Mouse (Mus musculus): ENCODE measurements around the gene Iqcn. TPM values are rescaled to one million over a fixed set of nuclear protein-coding genes. Genes with fewer than 3 reads are reported as not detected.

Gene Iqcn
- polyA plus RNA-seq, 1 experiment from 2014 or later, result not detected

DNA sequence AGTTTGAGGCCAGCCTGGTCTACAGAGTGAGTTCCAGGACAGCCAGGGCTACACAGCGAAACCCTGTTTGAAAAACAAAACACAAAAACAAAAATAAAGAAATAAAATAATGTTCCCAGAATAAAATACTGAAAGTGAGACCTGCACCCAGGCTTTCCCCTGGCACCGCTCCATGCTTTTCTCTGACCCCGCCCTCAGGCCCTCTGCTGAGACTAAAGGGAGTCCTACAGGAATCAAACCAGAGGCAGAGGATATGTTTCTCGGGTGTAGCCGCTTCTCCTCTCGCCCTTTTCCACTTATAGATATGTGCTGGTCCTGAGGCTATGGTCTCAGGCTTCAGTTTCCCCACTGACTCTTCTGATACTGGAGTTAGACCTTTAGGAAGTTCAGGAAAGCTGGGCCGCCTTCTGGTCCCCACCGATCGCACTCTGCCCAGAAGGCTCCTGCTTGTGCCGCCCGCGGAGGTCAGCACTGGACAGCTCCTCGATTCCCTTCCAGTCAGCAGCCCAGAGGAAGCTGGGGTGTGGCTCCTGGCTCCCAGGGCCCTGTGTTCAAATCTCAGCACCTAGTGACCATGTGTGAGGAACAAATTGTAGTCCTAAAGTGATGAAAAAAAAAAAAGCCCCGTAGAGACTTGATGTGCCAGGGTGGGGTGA lies 22.7 kb downstream of the Iqcn start:
- Histone ChIP-seq H3K36me3 (no peaks in the 10 kb centered on the region), H3K4me1 (peaks cover 5% of the 10 kb centered on the region), H3K4me3 (no peak overlapping the region), H3K27me3 (peaks cover 49% of the 10 kb centered on the region), H3K27ac (no peak overlapping the region), H3K9ac (no peak overlapping the region), H3K4me2 (replicated peaks) (no peak overlapping the region), H3K9me3 (replicated peaks) (no peaks in the 10 kb centered on the region)
- ATAC-seq (ENCODE audit: low FRiP score), result no peak
- WGBS, result 33% methylated on average over 14 of the region's 14 CpGs

DNA sequence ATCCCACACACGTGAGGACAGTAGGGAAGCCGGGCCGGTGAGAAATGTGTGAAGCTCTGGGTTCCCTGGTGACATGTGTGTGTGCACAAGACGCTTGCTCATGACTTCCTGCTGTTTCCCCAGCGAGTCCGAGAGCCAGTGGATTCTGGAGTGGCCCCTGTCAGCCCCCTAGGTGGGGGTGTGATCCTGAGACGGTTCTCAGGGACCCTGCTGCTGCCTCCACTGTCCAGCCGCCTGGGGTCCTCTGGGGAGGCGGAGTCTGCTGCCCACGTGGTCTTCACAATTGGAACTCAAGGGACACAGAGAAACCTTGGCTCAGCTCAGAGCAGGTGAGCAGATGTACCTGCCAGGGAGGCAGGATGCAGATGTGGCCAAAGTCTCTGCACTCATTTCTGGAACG lies 23.5 kb downstream of the Iqcn start:
- Histone ChIP-seq H3K27me3 (peaks cover 57% of the 10 kb centered on the region), H3K4me2 (replicated peaks) (no peak overlapping the region), H3K36me3 (no peaks in the 10 kb centered on the region), H3K27ac (no peak overlapping the region), H3K9ac (no peak overlapping the region), H3K4me1 (peaks cover 5% of the 10 kb centered on the region), H3K9me3 (replicated peaks) (no peaks in the 10 kb centered on the region), H3K4me3 (no peak overlapping the region)
- no peak for ATAC-seq (ENCODE audit: low FRiP score)
- 46% methylated on average over 11 of the region's 11 CpGs for WGBS

DNA sequence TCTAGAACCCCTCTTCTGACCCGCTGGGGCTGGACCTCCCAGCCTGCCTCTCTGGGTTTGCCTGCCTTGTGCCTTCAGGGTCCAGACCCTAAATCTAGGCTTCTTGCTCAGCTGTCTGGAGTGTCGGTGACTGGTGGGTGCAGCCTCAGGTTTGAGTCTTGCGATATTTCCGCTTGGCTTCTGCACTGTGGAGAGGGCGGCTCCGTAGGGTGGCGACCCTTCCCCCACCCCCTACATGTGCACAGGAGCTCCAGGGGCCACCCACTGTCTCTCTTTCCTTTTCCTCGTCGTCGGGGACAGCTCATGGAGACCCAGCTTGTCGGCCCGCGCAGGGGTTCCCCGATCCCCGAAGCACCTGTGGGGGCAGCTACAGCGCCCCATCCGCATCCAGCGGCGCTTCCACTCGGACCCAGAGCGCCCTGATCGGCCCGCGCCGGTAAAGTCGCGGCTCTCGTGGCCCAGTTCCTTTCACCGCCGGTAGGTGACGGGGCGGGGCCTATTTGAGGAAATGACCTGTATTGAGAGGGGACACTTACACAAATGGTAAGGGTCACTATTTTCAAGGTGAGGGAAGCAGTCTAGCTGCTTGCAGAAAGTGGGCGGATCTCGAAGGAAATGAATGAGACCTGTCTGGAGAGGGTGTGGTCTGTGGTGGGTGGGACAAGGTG lies 26.7 kb downstream of the Iqcn start:
- Histone ChIP-seq H3K27ac (no peak overlapping the region), H3K4me2 (replicated peaks) (peak overlapping the region; percentile 42), H3K4me1 (peaks cover 5% of the 10 kb centered on the region), H3K36me3 (no peaks in the 10 kb centered on the region), H3K9me3 (replicated peaks) (no peaks in the 10 kb centered on the region), H3K9ac (peak overlapping the region; percentile 36; the same call in 1 of the 2 replicates), H3K27me3 (peaks cover 72% of the 10 kb centered on the region), H3K4me3 (peak overlapping the region; percentile 24)
- no peak for ATAC-seq (ENCODE audit: low FRiP score)
- 5% methylated on average over 34 of the region's 34 CpGs for WGBS

DNA sequence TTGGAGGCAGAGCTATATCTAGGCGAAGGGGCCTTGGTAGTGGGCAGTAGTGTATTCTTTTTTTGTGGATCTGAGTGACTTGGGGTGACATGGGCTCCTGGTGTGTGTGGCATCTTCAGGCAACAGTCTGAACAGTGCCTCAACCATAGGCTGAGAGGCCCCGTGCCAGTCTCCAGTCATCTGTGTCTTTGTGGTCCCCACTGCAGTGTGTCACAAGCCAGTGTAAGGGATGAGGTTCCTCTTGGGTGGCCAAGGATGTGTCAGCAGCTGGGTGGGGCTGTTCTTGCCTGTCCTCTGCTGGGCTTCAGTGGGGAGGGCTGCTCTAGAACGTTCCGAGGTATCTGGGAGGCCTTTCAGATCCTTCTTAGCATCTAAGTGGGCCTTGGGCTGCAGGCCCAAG lies 27.7 kb downstream of the Iqcn start:
- H3K27ac ChIP-seq, result no peak overlapping the region
- ATAC-seq (ENCODE audit: low FRiP score), result no peak
- 84% methylated on average over 4 of the region's 4 CpGs for WGBS
- no peak overlapping the region for H3K9ac ChIP-seq
- peaks cover 5% of the 10 kb centered on the region for H3K4me1 ChIP-seq
- no peaks in the 10 kb centered on the region for H3K9me3 ChIP-seq (replicated peaks)
- peaks cover 69% of the 10 kb centered on the region for H3K27me3 ChIP-seq
- no peaks in the 10 kb centered on the region for H3K36me3 ChIP-seq
- no peak overlapping the region for H3K4me3 ChIP-seq
- H3K4me2 ChIP-seq (replicated peaks), result no peak overlapping the region

DNA sequence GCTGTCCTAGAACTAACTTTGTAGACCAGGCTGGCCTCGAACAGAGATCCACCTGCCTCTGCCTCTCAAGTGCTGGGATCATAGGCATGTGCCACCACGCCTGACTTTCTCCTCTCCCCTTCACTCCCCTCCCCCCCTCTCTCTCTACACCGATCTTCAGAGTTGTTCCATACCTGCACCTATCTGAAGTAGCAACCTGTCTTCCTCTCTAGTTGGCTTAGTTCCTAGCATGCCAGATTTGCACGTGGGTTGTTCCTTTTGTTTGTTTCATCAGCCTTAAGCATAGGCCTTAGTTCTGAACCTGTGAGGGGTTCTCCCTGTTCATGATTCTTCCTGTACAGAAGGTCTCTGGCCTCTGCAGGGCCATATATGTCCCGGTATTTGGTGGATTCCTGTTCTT lies 34.4 kb downstream of the Iqcn start:
- Histone ChIP-seq H3K27me3 (peaks cover 33% of the 10 kb centered on the region), H3K4me3 (no peak overlapping the region), H3K9ac (no peak overlapping the region), H3K36me3 (no peaks in the 10 kb centered on the region), H3K4me2 (replicated peaks) (no peak overlapping the region), H3K4me1 (no peaks in the 10 kb centered on the region), H3K27ac (no peak overlapping the region), H3K9me3 (replicated peaks) (no peaks in the 10 kb centered on the region)
- 80% methylated on average over 5 of the region's 5 CpGs for WGBS
- no peak for ATAC-seq (ENCODE audit: low FRiP score)

DNA sequence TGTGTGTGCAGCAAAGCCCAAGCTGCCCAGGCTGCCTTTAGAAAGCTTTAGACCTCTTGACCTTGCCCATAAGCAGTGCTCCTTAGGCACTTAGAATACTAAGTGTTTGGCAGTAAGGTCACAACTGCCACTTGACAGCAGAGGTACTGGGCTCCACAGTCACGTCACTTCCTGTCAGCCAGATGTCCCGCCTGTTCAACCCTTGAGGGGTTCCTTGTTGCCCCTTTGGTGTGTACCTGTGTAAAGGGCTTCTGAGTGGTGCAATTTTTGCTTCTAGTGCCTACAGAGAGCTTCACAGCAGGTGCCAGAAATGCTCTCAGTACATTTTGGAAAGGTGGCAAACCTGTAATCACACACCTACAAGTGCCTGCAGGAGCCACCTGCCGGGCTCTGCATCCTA lies 35.0 kb downstream of the Iqcn start:
- no peak overlapping the region for H3K4me3 ChIP-seq
- H3K9me3 ChIP-seq (replicated peaks), result no peaks in the 10 kb centered on the region
- H3K27ac ChIP-seq, result no peak overlapping the region
- peaks cover 33% of the 10 kb centered on the region for H3K27me3 ChIP-seq
- no peaks in the 10 kb centered on the region for H3K36me3 ChIP-seq
- H3K4me2 ChIP-seq (replicated peaks), result no peak overlapping the region
- no peak for ATAC-seq (ENCODE audit: low FRiP score)
- WGBS, result 57% methylated on average over 3 of the region's 3 CpGs
- no peak overlapping the region for H3K9ac ChIP-seq
- H3K4me1 ChIP-seq, result peaks cover 4% of the 10 kb centered on the region; the same call in 1 of the 2 replicates

DNA sequence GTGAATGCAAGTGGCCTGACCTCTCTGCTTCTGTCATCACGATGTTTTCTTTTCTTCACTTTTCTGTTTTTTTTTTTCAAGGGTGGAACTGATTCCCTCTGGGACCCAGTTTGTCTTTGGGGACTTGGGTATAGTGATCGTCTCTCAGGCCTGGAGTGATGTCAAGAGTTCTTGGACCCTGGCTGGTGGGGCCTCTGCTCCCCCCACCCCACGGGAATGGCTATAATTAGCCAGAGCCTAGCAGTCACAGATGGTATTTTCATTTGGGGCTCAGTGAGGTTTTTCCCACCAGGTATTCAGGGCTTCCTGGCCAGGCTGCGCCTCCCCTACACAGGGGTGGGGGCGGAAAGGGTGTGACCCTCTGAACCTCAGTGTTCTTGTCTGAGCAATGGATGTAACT lies 38.4 kb downstream of the Iqcn start:
- no peak overlapping the region for H3K9ac ChIP-seq
- peaks cover 67% of the 10 kb centered on the region for H3K27me3 ChIP-seq
- H3K4me1 ChIP-seq, result peaks cover 16% of the 10 kb centered on the region
- H3K9me3 ChIP-seq (replicated peaks), result no peaks in the 10 kb centered on the region
- H3K36me3 ChIP-seq, result no peaks in the 10 kb centered on the region
- ATAC-seq (ENCODE audit: low FRiP score), result no peak
- H3K27ac ChIP-seq, result no peak overlapping the region
- H3K4me3 ChIP-seq, result no peak overlapping the region
- 58% methylated on average over 5 of the region's 5 CpGs for WGBS
- no peak overlapping the region for H3K4me2 ChIP-seq (replicated peaks)

DNA sequence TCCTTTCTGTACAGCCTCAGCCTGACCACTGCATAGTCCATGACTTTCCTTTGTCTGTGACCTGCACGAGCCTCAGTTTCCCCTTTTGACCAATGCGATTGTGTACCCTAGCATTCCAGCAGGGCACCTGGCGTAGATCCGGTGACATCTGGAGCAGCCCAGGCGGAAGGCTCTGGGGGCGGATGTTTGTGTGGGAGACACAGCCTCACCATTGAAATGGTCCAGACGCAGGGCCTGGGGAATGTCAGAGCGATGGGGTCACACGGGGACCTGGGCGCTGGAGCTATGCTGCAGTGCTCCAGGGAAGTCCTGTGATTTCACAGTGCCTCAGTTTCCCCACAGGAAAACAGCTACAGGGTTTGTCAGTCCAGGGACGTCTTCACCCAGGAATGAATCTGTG lies 38.9 kb downstream of the Iqcn start:
- Histone ChIP-seq H3K9me3 (replicated peaks) (no peaks in the 10 kb centered on the region), H3K27ac (no peak overlapping the region), H3K4me2 (replicated peaks) (no peak overlapping the region), H3K4me3 (no peak overlapping the region), H3K9ac (no peak overlapping the region), H3K27me3 (peaks cover 69% of the 10 kb centered on the region), H3K4me1 (peaks cover 18% of the 10 kb centered on the region), H3K36me3 (no peaks in the 10 kb centered on the region)
- ATAC-seq (ENCODE audit: low FRiP score), result no peak
- 72% methylated on average over 11 of the region's 11 CpGs for WGBS

DNA sequence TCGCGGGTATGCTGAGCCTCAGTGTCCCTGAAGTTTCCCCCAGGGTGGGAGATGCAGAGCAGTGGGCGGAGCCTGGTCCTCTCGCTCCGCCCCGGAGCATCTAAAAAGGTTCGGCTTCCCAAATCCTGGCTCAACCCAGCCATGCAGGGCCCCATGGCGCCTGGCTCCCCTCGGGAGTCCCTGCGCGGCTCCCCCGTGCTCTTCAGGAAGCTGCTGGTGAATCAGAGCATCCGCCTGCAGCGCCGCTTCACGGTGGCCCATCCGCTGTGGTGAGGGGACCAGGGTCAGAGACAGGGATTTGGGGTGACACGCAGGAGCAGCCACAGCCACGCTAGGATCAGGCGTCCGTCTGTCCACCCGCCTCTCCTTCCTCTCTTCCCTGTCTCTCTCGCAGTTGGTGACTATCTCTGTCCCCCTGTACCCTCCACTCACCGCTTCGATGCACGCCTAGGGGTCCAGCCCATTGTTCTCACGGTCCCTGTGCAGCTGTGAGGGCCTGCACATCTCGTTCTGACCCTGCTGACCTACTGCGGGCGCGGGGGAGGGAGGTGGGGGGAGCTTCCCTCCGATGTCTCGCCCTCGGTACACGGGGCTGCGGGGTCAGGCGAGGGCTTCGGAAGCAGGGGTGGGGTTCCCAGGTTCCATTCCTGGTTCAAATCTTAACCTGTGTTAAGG lies 39.9 kb downstream of the Iqcn start:
- Histone ChIP-seq H3K4me1 (peaks cover 19% of the 10 kb centered on the region), H3K27ac (no peak overlapping the region), H3K27me3 (peaks cover 78% of the 10 kb centered on the region), H3K9me3 (replicated peaks) (no peaks in the 10 kb centered on the region), H3K4me2 (replicated peaks) (peak overlapping the region; percentile 52), H3K9ac (peak overlapping the region; percentile 37), H3K36me3 (no peaks in the 10 kb centered on the region), H3K4me3 (peak overlapping the region; percentile 29)
- 0 out of 2 replicates have a peak, but pooled peaks have one; percentile 34 for ATAC-seq (ENCODE audit: low FRiP score)
- 3% methylated on average over 38 of the region's 38 CpGs for WGBS

DNA sequence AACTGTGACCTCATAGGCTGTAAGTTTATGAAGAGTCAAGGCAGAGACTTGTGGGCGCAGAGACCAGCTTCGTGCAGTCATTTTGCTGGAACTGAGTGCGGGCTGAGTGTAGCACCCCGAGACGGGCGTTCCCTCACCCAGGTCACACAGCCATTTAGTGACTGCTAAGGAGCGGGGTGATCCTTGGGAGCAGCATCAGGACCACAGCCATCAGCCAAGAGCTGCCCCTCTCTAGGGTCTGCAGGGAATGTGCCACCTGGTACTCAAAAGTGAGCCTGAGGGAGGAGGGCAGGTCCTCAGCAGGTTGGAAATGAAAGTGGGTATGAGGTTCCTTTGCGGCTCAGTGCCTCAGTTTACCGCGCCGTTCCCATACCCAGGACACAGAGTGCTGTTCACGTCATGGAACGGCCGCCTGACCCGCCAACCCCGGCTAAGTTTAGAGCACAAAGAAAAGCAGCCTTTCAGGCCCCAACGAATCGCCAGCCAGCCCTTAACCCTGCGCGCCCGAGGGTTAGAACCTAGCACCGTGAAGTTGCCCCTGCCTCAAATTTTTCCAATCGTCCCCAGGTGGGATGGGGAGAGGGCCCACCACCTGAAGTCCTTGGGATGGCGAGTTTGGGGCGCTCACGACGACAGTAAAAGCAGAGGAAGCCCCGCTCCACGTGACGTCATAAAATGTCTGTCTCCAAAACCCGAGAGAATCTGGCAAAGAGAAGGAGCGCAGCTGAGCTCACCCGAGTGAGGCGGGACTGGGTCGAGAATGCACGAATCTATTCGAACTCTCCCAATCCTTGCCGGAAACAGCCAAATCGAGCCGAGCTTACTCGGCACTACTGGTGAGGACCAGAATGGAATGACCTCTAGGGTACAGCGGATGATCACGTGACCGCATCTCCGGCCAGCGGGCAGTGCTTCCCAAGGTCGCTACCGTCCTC lies 40.7 kb downstream of the Iqcn start:
- peak overlapping the region; percentile 27; the same call in 1 of the 2 replicates for H3K9ac ChIP-seq
- WGBS, result 4% methylated on average over 48 of the region's 48 CpGs
- H3K27ac ChIP-seq, result no peak overlapping the region
- H3K4me1 ChIP-seq, result peaks cover 19% of the 10 kb centered on the region
- no peaks in the 10 kb centered on the region for H3K9me3 ChIP-seq (replicated peaks)
- peak overlapping the region; percentile 29 for H3K4me3 ChIP-seq
- H3K4me2 ChIP-seq (replicated peaks), result peak overlapping the region; percentile 52
- ATAC-seq (ENCODE audit: low FRiP score), result 0 out of 2 replicates have a peak, but pooled peaks have one; percentile 17
- no peaks in the 10 kb centered on the region for H3K36me3 ChIP-seq
- peaks cover 82% of the 10 kb centered on the region for H3K27me3 ChIP-seq

DNA sequence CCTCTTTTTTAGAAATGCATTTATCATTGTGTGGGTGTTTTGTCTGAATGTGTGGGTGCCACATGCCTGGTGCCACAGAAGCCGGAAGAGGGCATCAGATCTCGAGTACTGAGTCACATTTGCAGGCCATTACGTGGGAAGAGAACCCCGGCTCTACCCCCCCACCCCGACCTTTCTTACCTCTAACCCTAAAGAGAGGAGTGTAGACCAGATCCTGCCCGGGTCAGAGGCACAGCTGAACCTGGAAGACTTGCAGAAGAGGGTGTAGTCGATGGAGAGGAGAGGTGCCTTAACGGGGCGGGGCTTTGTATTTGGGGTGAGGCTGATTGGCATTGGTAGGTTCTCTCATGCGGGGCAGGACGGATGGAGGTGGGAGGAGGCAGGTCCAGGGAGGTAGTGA lies 41.5 kb downstream of the Iqcn start:
- H3K9ac ChIP-seq, result no peak overlapping the region
- no peak for ATAC-seq (ENCODE audit: low FRiP score)
- peaks cover 19% of the 10 kb centered on the region for H3K4me1 ChIP-seq
- H3K4me3 ChIP-seq, result no peak overlapping the region
- WGBS, result 54% methylated on average over 11 of the region's 11 CpGs
- H3K4me2 ChIP-seq (replicated peaks), result no peak overlapping the region; the same call in 1 of the 2 replicates
- H3K27ac ChIP-seq, result no peak overlapping the region
- no peaks in the 10 kb centered on the region for H3K9me3 ChIP-seq (replicated peaks)
- no peaks in the 10 kb centered on the region for H3K36me3 ChIP-seq
- H3K27me3 ChIP-seq, result peaks cover 84% of the 10 kb centered on the region

All from hindbrain, embryonic 12.5 days (tissue).